Mouse (Mus musculus) midbrain, postnatal 0 days (tissue): ENCODE measurements around the gene Gm17428. TPM values are rescaled to one million over a fixed set of nuclear protein-coding genes. Genes with fewer than 3 reads are reported as not detected.
"Not testable (repeated sequence)": the region's sequence is repeated elsewhere in the genome, so short reads cannot be mapped to it uniquely, and the experiment has no call there.

ENCODE experiments used
- ATAC-seq: fragments of 200-750 bp; cut with Nextera tagmentation; 2 replicates; pipeline ENCODE4 v1.8.0; 2017; ENCODE audit warnings: moderate number of reproducible peaks, mild to moderate bottlenecking, moderate TSS enrichment, moderate library complexity; ENCODE audit not compliant: low FRiP score
- DNase-seq: peaks from one replicate; pipeline ENCODE4 v3.0.0-alpha.2; 2015; ENCODE audit warnings: low spot score
- H3K27ac ChIP-seq: fragments of 300-500 bp; sonication (generic); 2 replicates; pipeline ENCODE4 v1.5.1; 2014; ENCODE audit warnings: low read depth, mild to moderate bottlenecking, low read length, mixed read lengths
- H3K27me3 ChIP-seq: fragments of 300-500 bp; sonication (generic); 2 replicates; pipeline ENCODE4 v1.6.1; 2014; ENCODE audit warnings: low read length, control low read depth, mixed read lengths; ENCODE audit not compliant: insufficient read depth
- H3K36me3 ChIP-seq: fragments of 300-500 bp; sonication (generic); 2 replicates; pipeline ENCODE4 v1.6.1; 2014; ENCODE audit warnings: low read length, control low read depth, mixed read lengths; ENCODE audit not compliant: insufficient read depth
- H3K4me1 ChIP-seq: fragments of 300-500 bp; sonication (generic); 2 replicates; pipeline ENCODE4 v1.6.1; 2014; ENCODE audit warnings: mild to moderate bottlenecking, control low read depth, antibody characterized with exemption, low read length, mixed read lengths; ENCODE audit not compliant: insufficient read depth
- H3K4me2 ChIP-seq: fragments of 300-500 bp; sonication (generic); 2 replicates; pipeline ENCODE4 v1.6.1; 2014; ENCODE audit warnings: low read depth, mild to moderate bottlenecking, low read length, mixed read lengths; ENCODE audit not compliant: poor library complexity, severe bottlenecking
- H3K4me3 ChIP-seq: fragments of 300-500 bp; sonication (generic); 2 replicates; pipeline ENCODE4 v1.5.1; 2014; ENCODE audit warnings: low read depth, mild to moderate bottlenecking, low read length, moderate library complexity
- H3K9ac ChIP-seq: fragments of 300-500 bp; sonication (generic); replicated peaks from 2 replicates; pipeline ENCODE4 v1.6.1; 2014; ENCODE audit warnings: mild to moderate bottlenecking, low read length, moderate library complexity, mixed read lengths; ENCODE audit not compliant: poor library complexity, severe bottlenecking
- H3K9me3 ChIP-seq: fragments of 300-500 bp; sonication (generic); 2 replicates; pipeline ENCODE4 v1.6.1; 2016; ENCODE audit warnings: low read length, control low read depth
- CTCF ChIP-seq: IDR thresholded peaks from 2 replicates; pipeline ENCODE4 v1.5.1; 2016; ENCODE audit warnings: antibody characterized with exemption, mild to moderate bottlenecking
- WGBS: fragments of 180-500 bp; shearing (Covaris S2); extraction: QIAGEN DNeasy Blood & Tissue Kit; methylation state at CpG from one replicate; pipeline ENCODE4 v1.1.7; 2014; 5-methylcytosine and 5-hydroxymethylcytosine counted together
- polyA plus RNA-seq: library from polyadenylated mRNA; unstranded; fragments of >200 nt; fragmentation: Nextera tagmentation; extraction: Ambion mirVana; gene quantifications from 2 replicates; pipeline ENCODE4 v1.2.1, GENCODE M21; 2015
- total RNA-seq: library from RNA; depleted of rRNA; stranded (reverse); fragments of >200 nt; gene quantifications from 2 replicates; pipeline ENCODE4 v1.2.3, GENCODE M21; 2014

The Gm17428 gene
- total and polyA plus RNA-seq, 2 experiments from 2014 or later, result not detected

DNA sequence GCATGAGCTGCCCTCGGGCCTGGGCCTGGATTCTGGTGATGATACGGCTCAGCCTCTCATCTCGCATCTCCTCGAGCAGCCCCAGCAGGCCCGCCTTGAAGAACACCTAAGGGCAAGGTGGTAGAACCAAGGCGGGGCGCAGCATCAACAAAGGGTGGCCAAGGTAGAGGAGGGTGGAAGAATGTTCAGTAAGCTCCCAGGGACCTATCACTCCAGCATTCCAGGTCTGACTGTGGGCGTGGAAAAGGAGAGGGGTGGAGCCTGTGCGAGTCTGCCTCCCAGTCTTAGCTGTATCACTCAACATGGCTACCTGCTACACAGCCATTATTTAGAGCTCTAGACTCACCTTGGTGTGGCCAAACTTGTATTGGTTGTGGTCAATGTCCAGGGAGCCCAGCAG lies 20.2 kb upstream of the Gm17428 start:
- no peaks in the 10 kb centered on the region for H3K36me3 ChIP-seq
- H3K4me2 ChIP-seq, result no peak overlapping the region
- no peak overlapping the region for H3K4me3 ChIP-seq
- H3K4me1 ChIP-seq, result no peaks in the 10 kb centered on the region
- H3K27me3 ChIP-seq, result no peaks in the 10 kb centered on the region
- H3K9ac ChIP-seq, result no peak overlapping the region
- DNase-seq, result no peak
- H3K27ac ChIP-seq, result no peak overlapping the region
- H3K9me3 ChIP-seq, result no peaks in the 10 kb centered on the region
- 88% methylated on average over 9 of the region's 9 CpGs for WGBS
- no peak for ATAC-seq
- TF ChIP-seq CTCF, result no peak

GRCm38 (mm10) chr14:54958503-54958902 lies 18.2 kb upstream of the Gm17428 start:
- H3K4me2 ChIP-seq, result no peak overlapping the region
- no peaks in the 10 kb centered on the region for H3K36me3 ChIP-seq
- H3K9ac ChIP-seq, result no peak overlapping the region
- no peak overlapping the region for H3K4me3 ChIP-seq
- H3K27ac ChIP-seq, result no peak overlapping the region
- DNase-seq (no peak), ATAC-seq (no peak)
- H3K4me1 ChIP-seq, result no peaks in the 10 kb centered on the region
- TF ChIP-seq CTCF, result no peak
- 85% methylated on average over 4 of the region's 4 CpGs for WGBS
- no peaks in the 10 kb centered on the region for H3K9me3 ChIP-seq
- no peaks in the 10 kb centered on the region for H3K27me3 ChIP-seq

- H3K27me3 ChIP-seq, result no peaks in the 10 kb centered on the region
- H3K4me2 ChIP-seq, result no peak overlapping the region
- 96% methylated on average over 3 of the region's 3 CpGs for WGBS
These were observed 17.5 kb upstream of the Gm17428 start for GRCm38 (mm10) chr14:54959197-54959596.

GRCm38 (mm10) chr14:54959853-54960613 lies 16.7 kb upstream of the Gm17428 start:
- DNase-seq, H3K9me3 ChIP-seq, H3K27ac ChIP-seq, H3K4me3 ChIP-seq, ATAC-seq, H3K9ac ChIP-seq, H3K27me3 ChIP-seq, H3K4me2 ChIP-seq, H3K4me1 ChIP-seq, H3K36me3 ChIP-seq: not testable (repeated sequence)
- WGBS, result 93% methylated on average over 12 of the region's 12 CpGs

More at GRCm38 (mm10) chr14:54959197-54959596, 17.5 kb upstream of the Gm17428 start:
- TF ChIP-seq CTCF, result no peak
- Histone ChIP-seq H3K36me3 (no peaks in the 10 kb centered on the region), H3K27ac (no peak overlapping the region), H3K4me3 (no peak overlapping the region), H3K9me3 (no peaks in the 10 kb centered on the region), H3K4me1 (no peaks in the 10 kb centered on the region), H3K9ac (no peak overlapping the region)
- ATAC-seq, result no peak
- DNase-seq, result no peak

- no peak for TF ChIP-seq CTCF
- H3K4me1 ChIP-seq, result no peaks in the 10 kb centered on the region
- DNase-seq, result no peak
- no peak overlapping the region for H3K4me2 ChIP-seq
- no peaks in the 10 kb centered on the region for H3K9me3 ChIP-seq
- no peak for ATAC-seq
- no peak overlapping the region for H3K4me3 ChIP-seq
- no peaks in the 10 kb centered on the region for H3K27me3 ChIP-seq
- H3K9ac ChIP-seq, result no peak overlapping the region
- no peak overlapping the region for H3K27ac ChIP-seq
- H3K36me3 ChIP-seq, result no peaks in the 10 kb centered on the region
- 64% methylated on average over 10 of the region's 10 CpGs for WGBS
These were observed 16.0 kb upstream of the Gm17428 start for GRCm38 (mm10) chr14:54960769-54961168.

GRCm38 (mm10) chr14:54961487-54961886 lies 15.2 kb upstream of the Gm17428 start:
- DNase-seq (no peak), ATAC-seq (no peak)
- H3K27me3 ChIP-seq, result no peaks in the 10 kb centered on the region
- no peak overlapping the region for H3K4me2 ChIP-seq
- no peak overlapping the region for H3K9ac ChIP-seq
- H3K9me3 ChIP-seq, result no peaks in the 10 kb centered on the region
- no peaks in the 10 kb centered on the region for H3K36me3 ChIP-seq
- no peaks in the 10 kb centered on the region for H3K4me1 ChIP-seq
- no peak overlapping the region for H3K4me3 ChIP-seq
- 84% methylated on average over 5 of the region's 5 CpGs for WGBS
- no peak for TF ChIP-seq CTCF
- H3K27ac ChIP-seq, result no peak overlapping the region
